Mouse (Mus musculus) retina, embryonic 14.5 days (tissue): ENCODE measurements at regions not wholly inside any gene's neighbourhood (a gene's known extent, or its start where the extent isn't known, plus 50 kb on each side); places are given as distances from the start of the nearest gene placed in this dataset.
"Not testable (repeated sequence)": the region's sequence is repeated elsewhere in the genome, so short reads cannot be mapped to it uniquely, and the experiment has no call there.

Experiments
- DNase-seq: peaks from one replicate; pipeline ENCODE4 v3.0.0-alpha.2; 2015; ENCODE audit warnings: low spot score

GRCm38 (mm10) chr15:16909396-16909795 lies 180.8 kb downstream of the Cdh9 start:
- no peak for DNase-seq

DNA sequence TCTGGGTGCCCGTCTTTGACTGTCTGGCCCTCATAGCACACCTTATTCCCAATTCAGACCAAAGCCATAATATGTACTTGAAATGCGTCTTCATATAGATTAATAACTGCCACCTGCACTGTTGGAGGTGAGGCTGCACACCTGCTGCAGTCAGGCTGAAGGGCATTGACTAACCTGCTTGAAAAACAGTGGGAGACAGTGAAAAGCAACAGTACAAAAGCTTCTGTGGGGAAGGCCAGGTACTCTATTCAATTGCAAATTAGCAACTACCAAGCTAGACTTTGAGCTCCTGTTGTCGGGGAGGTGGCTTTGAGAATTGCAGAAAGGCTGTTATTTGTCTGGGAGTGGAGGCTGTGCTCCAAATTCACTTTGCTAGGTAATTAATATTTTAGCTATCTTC lies 181.4 kb downstream of the Cdh9 start:
- not testable (repeated sequence) for DNase-seq

- no peak for DNase-seq
Measured at GRCm38 (mm10) chr15:16914966-16915569, 186.5 kb downstream of the Cdh9 start.

DNA sequence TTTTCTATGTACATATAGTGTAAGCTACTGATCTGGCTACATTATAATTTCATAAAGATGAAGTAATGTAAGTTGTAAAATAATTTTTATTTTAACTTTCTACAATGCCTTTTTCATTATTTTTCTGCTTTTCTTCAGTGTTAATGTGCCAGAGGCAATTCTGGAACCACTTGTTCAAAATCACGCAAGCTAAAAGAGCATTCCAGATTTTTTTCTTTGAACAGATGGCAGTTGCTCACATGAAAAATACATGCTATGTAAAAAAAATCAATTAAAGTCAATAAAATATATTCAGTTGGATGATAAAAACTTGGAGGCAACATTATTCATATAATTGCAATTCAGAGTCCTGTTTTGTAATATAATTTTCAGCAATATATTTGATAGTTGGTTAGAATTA lies 194.7 kb downstream of the Cdh9 start:
- DNase-seq, result no peak

- no peak for DNase-seq
Measured at GRCm38 (mm10) chr15:16933137-16933677, 204.7 kb downstream of the Cdh9 start.

GRCm38 (mm10) chr15:16934438-16934837 lies 205.9 kb downstream of the Cdh9 start:
- DNase-seq, result no peak

GRCm38 (mm10) chr15:16975821-16976220 lies 247.3 kb downstream of the Cdh9 start:
- not testable (repeated sequence) for DNase-seq

DNA sequence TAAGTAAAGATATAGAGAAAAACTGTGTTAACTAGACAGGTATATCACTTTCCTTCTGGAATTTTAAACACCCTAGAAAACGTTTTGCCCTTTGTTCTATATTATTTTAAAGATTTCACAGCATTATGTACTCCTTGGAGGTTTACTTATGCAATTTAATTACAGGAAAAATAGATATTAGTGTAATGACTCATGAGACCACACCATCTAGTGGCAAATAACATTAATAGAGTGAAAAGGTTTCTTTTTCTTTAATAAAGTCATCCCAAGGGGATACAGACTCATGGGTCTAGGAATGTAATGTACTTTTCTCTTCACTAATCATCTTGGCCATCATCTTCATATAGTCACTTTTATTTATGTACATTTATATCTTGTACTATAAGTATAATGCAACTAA lies 262.3 kb downstream of the Cdh9 start:
- no peak for DNase-seq

DNA sequence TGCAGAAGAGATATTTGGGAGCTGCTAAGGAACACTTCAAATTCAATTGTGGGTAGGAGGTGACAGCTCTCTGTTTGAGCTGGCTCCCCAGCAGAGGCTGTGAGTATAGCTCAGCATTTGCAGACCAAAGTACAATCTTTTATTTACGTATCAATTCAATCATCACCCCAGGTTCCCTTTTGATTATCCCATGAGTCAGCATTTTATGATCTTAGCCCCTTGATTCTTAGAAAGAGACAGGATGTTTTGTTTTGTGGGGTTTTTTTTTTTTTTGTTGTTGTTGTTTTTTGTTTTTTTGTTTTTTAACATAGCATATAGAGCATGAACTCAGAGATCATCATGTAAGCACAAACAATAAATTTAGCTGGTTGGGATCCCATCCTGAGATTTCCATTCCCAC lies 267.1 kb downstream of the Cdh9 start:
- no peak for DNase-seq

DNA sequence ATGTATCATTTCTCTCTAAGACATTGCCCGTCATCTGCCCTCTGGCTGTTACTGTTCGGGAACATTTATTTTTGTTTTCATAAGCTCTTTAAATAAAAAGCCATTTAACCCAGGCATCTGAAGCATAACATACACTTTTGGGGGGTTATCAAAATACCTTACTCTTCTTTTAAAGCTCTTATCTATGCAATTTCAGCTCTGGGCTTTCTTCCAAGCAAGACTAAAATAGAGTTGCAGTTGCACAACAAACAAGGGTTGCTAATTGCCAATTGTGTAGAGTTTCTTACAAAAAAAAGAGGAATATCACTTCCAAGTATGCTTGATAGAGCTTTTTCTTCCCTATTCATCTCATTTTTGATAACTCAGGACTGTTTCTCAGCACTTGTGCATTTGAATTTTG lies 277.6 kb downstream of the Cdh9 start:
- DNase-seq, result no peak

DNA sequence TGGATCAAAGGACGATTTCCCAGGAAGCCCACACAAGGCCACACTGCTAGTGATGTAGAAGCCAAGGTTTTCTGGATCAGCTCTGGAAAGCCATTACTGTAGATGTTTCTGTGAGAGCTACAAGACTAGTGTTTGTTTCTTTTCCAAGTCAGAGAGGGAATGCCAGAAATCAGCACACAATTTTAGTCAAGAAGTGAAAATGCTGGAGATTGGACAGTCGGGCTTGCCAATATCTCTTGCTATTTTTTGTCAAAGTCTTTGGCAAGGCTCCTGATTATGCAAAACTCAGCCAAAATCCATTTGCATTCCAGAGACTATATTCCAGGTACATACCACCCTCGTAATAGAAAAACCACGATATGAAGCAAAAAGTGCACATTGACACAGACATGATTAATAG lies 279.3 kb downstream of the Cdh9 start:
- DNase-seq, result no peak

GRCm38 (mm10) chr15:17048867-17049628 lies 320.5 kb downstream of the Cdh9 start:
- no peak for DNase-seq

GRCm38 (mm10) chr15:17069772-17070171 lies 341.2 kb downstream of the Cdh9 start:
- peak; percentile 28 for DNase-seq

- DNase-seq, result peak; percentile 14
Measured at GRCm38 (mm10) chr15:17084030-17084429, 355.5 kb downstream of the Cdh9 start.

DNA sequence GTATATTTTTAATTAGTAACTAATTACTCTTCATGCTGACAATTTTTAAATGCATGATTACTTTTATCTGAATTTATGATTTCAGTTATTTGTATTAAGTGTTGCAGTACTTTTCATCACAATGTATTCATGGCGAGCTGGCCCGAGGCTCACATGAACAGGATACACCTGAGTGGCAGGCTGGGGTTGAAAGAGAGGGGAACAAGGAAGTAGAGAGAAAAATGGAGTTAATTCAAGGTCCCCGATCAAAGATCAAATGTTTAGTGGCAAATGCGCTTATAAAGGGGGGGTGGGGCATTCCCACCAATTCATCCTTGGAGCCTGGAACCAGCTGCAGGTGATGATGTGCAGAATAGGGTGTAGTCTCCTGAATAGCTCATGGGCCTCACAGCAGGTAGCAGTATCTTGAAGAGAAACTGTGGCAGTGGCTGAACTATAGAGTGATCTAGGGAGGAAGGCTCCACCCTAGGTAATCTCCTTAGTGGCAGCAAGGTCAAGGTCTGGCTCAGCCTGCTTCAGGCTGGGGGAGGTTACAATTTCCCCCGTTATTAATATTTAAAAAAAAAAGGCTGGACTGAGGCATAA lies 360.2 kb downstream of the Cdh9 start:
- no peak for DNase-seq

DNA sequence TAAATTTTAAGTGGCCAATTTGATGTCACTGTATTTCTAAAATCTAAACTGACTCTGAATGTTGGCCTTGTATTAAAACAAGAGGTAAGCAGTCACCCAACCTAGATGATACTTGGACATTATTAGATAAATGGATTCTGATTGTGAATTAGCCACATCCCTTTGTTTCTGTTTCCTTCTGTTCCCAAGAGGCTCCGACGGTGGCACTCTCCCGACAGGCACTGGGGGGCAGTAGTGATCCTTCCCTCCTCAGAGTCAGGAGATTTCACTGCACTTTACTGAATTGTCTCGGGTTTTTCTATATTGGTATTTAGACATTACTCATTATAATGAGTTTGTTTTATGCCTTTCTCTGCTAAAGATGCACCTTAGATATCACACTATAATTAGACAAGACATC lies 370.4 kb downstream of the Cdh9 start:
- DNase-seq, result peak; percentile 79

GRCm38 (mm10) chr15:17101182-17101581 lies 372.6 kb downstream of the Cdh9 start:
- no peak for DNase-seq

GRCm38 (mm10) chr15:17135721-17136120 lies 407.2 kb downstream of the Cdh9 start:
- DNase-seq, result no peak

- no peak for DNase-seq
Measured at GRCm38 (mm10) chr15:17180164-17180563, 451.6 kb downstream of the Cdh9 start.

DNA sequence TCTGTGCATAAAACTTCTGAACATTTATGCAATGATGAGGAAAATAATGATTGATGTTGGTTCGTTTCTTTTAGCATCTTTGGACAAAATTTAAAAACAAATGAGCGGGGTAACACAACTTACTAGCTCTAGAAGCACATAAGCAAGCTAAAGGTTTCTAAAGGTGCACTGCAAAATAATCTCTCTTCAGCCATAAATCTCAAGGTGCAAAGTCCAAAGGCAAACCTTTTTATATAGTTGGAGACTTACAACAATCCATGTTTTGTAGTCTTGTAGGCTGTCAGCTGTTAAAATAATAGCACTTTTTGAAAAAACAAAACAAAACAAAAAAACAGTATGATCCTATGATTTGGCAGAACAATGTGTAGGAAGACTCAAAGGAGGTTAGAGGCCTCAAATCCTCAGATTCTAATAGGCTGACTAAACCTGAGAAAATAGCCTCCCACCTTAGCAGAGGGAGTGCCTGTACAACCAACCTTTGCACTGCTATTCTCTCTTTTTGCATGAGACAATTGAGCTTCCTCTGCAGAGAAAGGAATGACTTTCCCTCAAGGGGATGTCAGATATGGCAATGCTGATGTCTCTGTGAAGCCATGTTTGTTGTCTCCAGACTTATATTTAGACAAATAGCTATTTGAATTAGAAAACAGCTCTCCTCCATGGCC lies 452.9 kb downstream of the Cdh9 start:
- no peak for DNase-seq

- peak; percentile 49 for DNase-seq
Measured at GRCm38 (mm10) chr15:17195439-17195838, 466.9 kb downstream of the Cdh9 start.

DNA sequence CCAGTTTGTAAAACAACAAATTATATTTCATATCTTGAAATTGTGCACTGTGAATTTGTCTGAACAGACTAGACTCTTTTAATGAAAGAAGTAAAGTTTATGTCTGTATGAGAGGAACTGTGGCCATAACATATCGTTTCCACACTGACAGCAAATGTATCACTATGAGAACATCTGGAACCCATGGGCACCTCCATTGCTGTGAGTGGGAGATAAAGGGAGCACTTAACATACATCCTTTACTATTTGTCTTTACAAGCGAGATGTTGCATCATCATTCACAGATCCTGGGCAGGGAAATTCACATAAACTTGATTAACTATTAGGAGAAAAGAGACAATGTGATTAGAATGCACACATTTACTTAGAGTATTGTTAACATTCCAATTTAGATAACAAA lies 476.2 kb downstream of the Cdh9 start:
- no peak for DNase-seq

- no peak for DNase-seq
Measured at GRCm38 (mm10) chr15:17245096-17245495, 516.5 kb downstream of the Cdh9 start.
